In the genomic region with DNA sequence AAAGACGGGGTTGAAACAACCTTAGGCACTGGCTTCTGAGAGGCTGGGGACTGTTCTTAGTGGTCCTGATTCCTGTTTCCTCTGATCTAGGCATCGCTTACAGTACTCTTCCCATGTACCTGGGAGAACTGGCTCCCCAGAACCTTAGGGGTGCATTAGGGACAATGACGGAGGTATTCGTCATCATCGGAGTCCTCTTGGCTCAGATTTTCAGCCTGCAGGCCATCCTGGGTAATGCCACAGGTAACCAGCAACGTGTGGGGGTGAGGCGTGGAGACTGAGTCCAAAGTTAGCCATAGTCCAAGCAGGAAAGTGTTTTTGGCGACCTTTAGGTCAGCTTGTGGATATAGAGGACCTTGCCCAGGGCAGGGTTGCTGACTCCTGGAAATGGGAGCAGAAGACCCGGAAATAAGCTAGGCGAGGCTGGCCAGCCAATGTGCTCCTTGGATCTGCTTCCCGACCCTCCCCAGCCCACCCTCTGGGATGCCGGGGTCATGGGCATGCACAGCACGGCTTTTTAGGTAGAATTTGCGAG, we compare ENCODE assay signal across 22 mouse cellular contexts. TPM values are rescaled to one million over a fixed set of nuclear protein-coding genes. Genes with fewer than 3 reads are reported as not detected.
DNase-seq lines count a peak whose midpoint lies in the region; ATAC-seq and TF ChIP-seq lines count a peak whose summit lies in the region.
"Had no signal": no experiment of that assay in that cellular context is flagged by ENCODE, and none has a peak within 500 bp of the region (broad histone marks: within the 10 kb centered on the region; RNA-seq: fewer than 3 reads in every experiment).

No protein-coding gene starts in this region.

- TF ChIP-seq EP300 in liver, embryonic 14.5 days (IDR thresholded peaks at IDR 0.05; ENCODE audit: low read depth): no peak
- no peak for TF ChIP-seq EP300 in ES-Bruce4 (IDR thresholded peaks at IDR 0.05; ENCODE audit: insufficient read depth, low read depth, low read length)

- H3K9me3 ChIP-seq in liver, embryonic 14.5 days (ENCODE audit: control insufficient read depth, low read length): no peaks in the 10 kb centered on the region
- H3K9me3 ChIP-seq in ES-Bruce4 (replicated peaks; ENCODE audit: control insufficient read depth, insufficient read depth, low read length, poor library complexity, severe bottlenecking): no peaks in the 10 kb centered on the region
- H3K9me3 ChIP-seq: embryonic facial prominence, embryonic 12.5 days; forebrain, embryonic 15.5 days; heart, embryonic 13.5 days had no signal

- H3K27me3 ChIP-seq in kidney, adult 2 months (replicated peaks; ENCODE audit: control insufficient read depth, insufficient read depth, low read length): no peaks in the 10 kb centered on the region
- H3K27me3 ChIP-seq in liver, embryonic 14.5 days (ENCODE audit: control insufficient read depth, insufficient read depth, low read length): no peaks in the 10 kb centered on the region
- H3K27me3 ChIP-seq in ES-Bruce4 (ENCODE audit: control insufficient read depth, insufficient read depth, low read length, poor library complexity, severe bottlenecking): no peaks in the 10 kb centered on the region
- no peaks in the 10 kb centered on the region for H3K27me3 ChIP-seq in small intestine, adult 2 months (ENCODE audit: control insufficient read depth, insufficient read depth, low read length)
- H3K27me3 ChIP-seq: CH12.LX; embryonic facial prominence, embryonic 12.5 days; forebrain, embryonic 15.5 days had no signal

- H3K4me2 ChIP-seq in liver, embryonic 14.5 days (ENCODE audit: low read depth): no peak overlapping the region
- H3K4me2 ChIP-seq: embryonic facial prominence, embryonic 12.5 days; forebrain, embryonic 15.5 days; heart, embryonic 13.5 days had no signal

- no peaks in the 10 kb centered on the region for H3K4me1 ChIP-seq in kidney, adult 2 months (ENCODE audit: control insufficient read depth, insufficient read depth, low read length)
- peaks cover 0 to 7% of the 10 kb centered on the region in 2 experiments; a peak in 1 of 4 replicates for H3K4me1 ChIP-seq in liver, embryonic 14.5 days (replicated peaks; ENCODE audit: control insufficient read depth in 2 of 2, insufficient read depth in 2 of 2, low read length in 1 of 2)
- H3K4me1 ChIP-seq in ES-Bruce4 (ENCODE audit: control insufficient read depth, insufficient read depth, low read length): peaks cover 2% of the 10 kb centered on the region
- H3K4me1 ChIP-seq in small intestine, adult 2 months (ENCODE audit: control insufficient read depth, insufficient read depth, insufficient read length, low read length): peaks cover 26% of the 10 kb centered on the region
- H3K4me1 ChIP-seq: embryonic facial prominence, embryonic 12.5 days; forebrain, embryonic 15.5 days had no signal

- TF ChIP-seq POLR2A in kidney, adult 2 months (IDR thresholded peaks at IDR 0.05; ENCODE audit: low read depth, low read length): no peak
- TF ChIP-seq POLR2A in ES-Bruce4 (IDR thresholded peaks at IDR 0.05; ENCODE audit: insufficient read depth, low read length): no peak
- TF ChIP-seq POLR2A in small intestine, adult 2 months (IDR thresholded peaks at IDR 0.05; ENCODE audit: low read depth, low read length): no peak

- 68% methylated on average over 14 of the region's 14 CpGs for WGBS in kidney, adult 2 months
- WGBS in liver, embryonic 14.5 days (ENCODE audit: insufficient replicate concordance): 50% methylated on average over 14 of the region's 14 CpGs
- 59% methylated on average over 14 of the region's 14 CpGs for WGBS in small intestine, adult 2 months

- no peak overlapping the region for H3K4me3 ChIP-seq in kidney, adult 2 months (ENCODE audit: insufficient read depth, low read depth, low read length)
- H3K4me3 ChIP-seq in liver, embryonic 14.5 days (ENCODE audit: insufficient read depth in 1 of 2, low read depth in 2 of 2, low read length in 2 of 2): no peak overlapping the region
- H3K4me3 ChIP-seq in ES-Bruce4 (ENCODE audit: low read depth, low read length): peak overlapping the region; percentile 47
- H3K4me3 ChIP-seq in small intestine, adult 2 months (ENCODE audit: low read depth, low read length): no peak overlapping the region
- H3K4me3 ChIP-seq: embryonic facial prominence, embryonic 12.5 days; forebrain, embryonic 15.5 days; heart, embryonic 13.5 days had no signal

- no peak overlapping the region for H3K9ac ChIP-seq in liver, embryonic 14.5 days (replicated peaks)
- H3K9ac ChIP-seq in ES-Bruce4 (ENCODE audit: low read depth, poor library complexity, severe bottlenecking): peak overlapping the region; percentile 23; the same call in 1 of the 2 replicates
- H3K9ac ChIP-seq: embryonic facial prominence, embryonic 12.5 days; forebrain, embryonic 15.5 days; heart, embryonic 13.5 days had no signal

- DNase-seq in kidney, adult 2 months: peak; percentile 42
- no peak for DNase-seq in kidney, postnatal 4 days
- DNase-seq in liver, embryonic 14.5 days (ENCODE audit: low read depth in 3 of 3, low spot score in 3 of 3): no peak
- DNase-seq in liver: no peak
- no peak for DNase-seq in c-Kit-positive CD71-positive TER-119-positive erythroid progenitor cells, embryonic 14.5 days (ENCODE audit: low spot score)
- DNase-seq: adrenal gland, adult 2 months; adrenal gland, postnatal 25 days; cerebellum, adult 11 months; cerebellum, adult 8-10 months; cerebellum, postnatal 14 days; gastrocnemius, postnatal 36 days; heart, adult 11 months; heart, postnatal 36 days had no signal

- TF ChIP-seq CTCF in kidney, adult 2 months (conservative IDR thresholded peaks at IDR 0.05; ENCODE audit: insufficient read depth, insufficient read length, low read depth, low read length): no peak
- TF ChIP-seq CTCF in liver, embryonic 14.5 days (IDR thresholded peaks at IDR 0.05; ENCODE audit: low read depth): peak; percentile 16; the same call in 1 of the 2 replicates
- no peak for TF ChIP-seq CTCF in ES-Bruce4 (IDR thresholded peaks at IDR 0.05; ENCODE audit: low read depth, low read length)
- no peak for TF ChIP-seq CTCF in small intestine, adult 2 months (IDR thresholded peaks at IDR 0.05; ENCODE audit: extremely low read depth, insufficient read length, insufficient replicate concordance, low read depth, low read length)

- H3K36me3 ChIP-seq in kidney, adult 2 months (ENCODE audit: control insufficient read depth, insufficient read depth, low read length): no peaks in the 10 kb centered on the region
- H3K36me3 ChIP-seq in liver, embryonic 14.5 days (replicated peaks; ENCODE audit: control insufficient read depth, insufficient read depth, low read depth): no peaks in the 10 kb centered on the region
- H3K36me3 ChIP-seq in ES-Bruce4 (ENCODE audit: control insufficient read depth, insufficient read depth, low read length, poor library complexity, severe bottlenecking): no peaks in the 10 kb centered on the region
- no peaks in the 10 kb centered on the region for H3K36me3 ChIP-seq in small intestine, adult 2 months (ENCODE audit: control insufficient read depth, insufficient read depth, low read length)
- H3K36me3 ChIP-seq: embryonic facial prominence, embryonic 12.5 days; forebrain, embryonic 15.5 days; heart, embryonic 13.5 days had no signal

- no peak overlapping the region for H3K27ac ChIP-seq in kidney, adult 2 months (ENCODE audit: insufficient read depth, low read depth, low read length)
- H3K27ac ChIP-seq in liver, embryonic 14.5 days: no peak overlapping the region
- no peak overlapping the region for H3K27ac ChIP-seq in ES-Bruce4 (ENCODE audit: insufficient read depth, low read length)
- peak overlapping the region; percentile 77 for H3K27ac ChIP-seq in small intestine, adult 2 months (ENCODE audit: insufficient read depth, low read depth, low read length)
- H3K27ac ChIP-seq: embryonic facial prominence, embryonic 12.5 days; forebrain, embryonic 15.5 days; heart, embryonic 13.5 days had no signal

- ATAC-seq in liver, embryonic 14.5 days (ENCODE audit: insufficient read depth): no peak
- ATAC-seq: forebrain, embryonic 15.5 days had no signal

RNA-seq across cellular contexts. Expression of a gene that starts 8.6 kb away (rescaled TPM):
- polyA plus RNA-seq in kidney, adult 2 months (2012; rRNA removed): 0.64 and 1.3 TPM in 2 replicates
- 0.04 TPM in 1 of 2 replicates, not detected in the other for polyA plus RNA-seq in liver, embryonic 14.5 days (2012; rRNA removed)
- polyA plus RNA-seq in liver, embryonic 14.5 days (2014; fragmentation: Nextera tagmentation; extraction: Ambion mirVana): 0.24 TPM in 1 of 2 replicates, not detected in the other
- polyA plus RNA-seq in ES-Bruce4 (2011; ENCODE audit: insufficient read depth, insufficient read length, low read depth, missing spikeins): not detected in 2 replicates
- 47.2 and 68.9 TPM in 2 replicates for polyA plus RNA-seq in small intestine, adult 2 months (2012; rRNA removed)
- polyA plus RNA-seq: adrenal gland, adult 2 months; embryonic facial prominence, embryonic 12.5 days; forebrain, embryonic 11.5 days; forebrain, embryonic 15.5 days; heart, embryonic 13.5 days; heart, postnatal 0 days; hindbrain, embryonic 11.5 days had no signal

RNA-seq across cellular contexts. Expression of a gene that starts 38.3 kb away (rescaled TPM):
- polyA plus RNA-seq in kidney, adult 2 months (2012; rRNA removed): 181 and 266 TPM in 2 replicates
- 0.08 and 0.19 TPM in 2 replicates for polyA plus RNA-seq in liver, embryonic 14.5 days (2012; rRNA removed)
- polyA plus RNA-seq in liver, embryonic 14.5 days (2014; fragmentation: Nextera tagmentation; extraction: Ambion mirVana): 0.18 and 0.43 TPM in 2 replicates
- 2.2 TPM in 2 replicates for polyA plus RNA-seq in ES-Bruce4 (2011; ENCODE audit: insufficient read depth, insufficient read length, low read depth, missing spikeins)
- polyA plus RNA-seq in small intestine, adult 2 months (2012; rRNA removed): 165 and 177 TPM in 2 replicates

RNA-seq across cellular contexts. Expression of a gene that starts 43.7 kb away (rescaled TPM):
- polyA plus RNA-seq in kidney, adult 2 months (2012; rRNA removed): not detected in 2 replicates
- 0.02 and 0.17 TPM in 2 replicates for polyA plus RNA-seq in liver, embryonic 14.5 days (2012; rRNA removed)
- polyA plus RNA-seq in liver, embryonic 14.5 days (2014; fragmentation: Nextera tagmentation; extraction: Ambion mirVana): 0.09 TPM in 1 of 2 replicates, not detected in the other
- not detected in 2 replicates for polyA plus RNA-seq in ES-Bruce4 (2011; ENCODE audit: insufficient read depth, insufficient read length, low read depth, missing spikeins)
- 0.14 TPM in 1 of 2 replicates, not detected in the other for polyA plus RNA-seq in small intestine, adult 2 months (2012; rRNA removed)
- polyA plus RNA-seq: adrenal gland, adult 2 months; forebrain, embryonic 11.5 days; forebrain, embryonic 15.5 days; heart, embryonic 13.5 days; heart, postnatal 0 days; hindbrain, embryonic 11.5 days had no signal

Comparison
In these comparisons a context has a peak if more than half of its experiments do, and no peak if none do; other contexts are left out.
1. RNA of a gene that starts 8.6 kb away (polyA plus RNA-seq): 47.2 to 68.9 TPM in small intestine, adult 2 months; 0.64 to 1.3 TPM in kidney, adult 2 months, not detected in ES-Bruce4 and 0.04 to 0.24 TPM in liver, embryonic 14.5 days; every median in the first group is over 10 times any median in the second.
2. RNA of a gene that starts 38.3 kb away (polyA plus RNA-seq): 181 to 266 TPM in kidney, adult 2 months and 165 to 177 TPM in small intestine, adult 2 months; 2.2 TPM in ES-Bruce4 and 0.08 to 0.43 TPM in liver, embryonic 14.5 days; every median in the first group is over 10 times any median in the second.